Mouse (Mus musculus): Measurements from ENCODE around the gene Fth1. TPM values are rescaled to one million over a fixed set of nuclear protein-coding genes. Genes with fewer than 3 reads are reported as not detected.

Fth1 gene
- polyA plus RNA-seq, 2 experiments from 2014 or later, result 1,834 to 2,304 TPM

DNA sequence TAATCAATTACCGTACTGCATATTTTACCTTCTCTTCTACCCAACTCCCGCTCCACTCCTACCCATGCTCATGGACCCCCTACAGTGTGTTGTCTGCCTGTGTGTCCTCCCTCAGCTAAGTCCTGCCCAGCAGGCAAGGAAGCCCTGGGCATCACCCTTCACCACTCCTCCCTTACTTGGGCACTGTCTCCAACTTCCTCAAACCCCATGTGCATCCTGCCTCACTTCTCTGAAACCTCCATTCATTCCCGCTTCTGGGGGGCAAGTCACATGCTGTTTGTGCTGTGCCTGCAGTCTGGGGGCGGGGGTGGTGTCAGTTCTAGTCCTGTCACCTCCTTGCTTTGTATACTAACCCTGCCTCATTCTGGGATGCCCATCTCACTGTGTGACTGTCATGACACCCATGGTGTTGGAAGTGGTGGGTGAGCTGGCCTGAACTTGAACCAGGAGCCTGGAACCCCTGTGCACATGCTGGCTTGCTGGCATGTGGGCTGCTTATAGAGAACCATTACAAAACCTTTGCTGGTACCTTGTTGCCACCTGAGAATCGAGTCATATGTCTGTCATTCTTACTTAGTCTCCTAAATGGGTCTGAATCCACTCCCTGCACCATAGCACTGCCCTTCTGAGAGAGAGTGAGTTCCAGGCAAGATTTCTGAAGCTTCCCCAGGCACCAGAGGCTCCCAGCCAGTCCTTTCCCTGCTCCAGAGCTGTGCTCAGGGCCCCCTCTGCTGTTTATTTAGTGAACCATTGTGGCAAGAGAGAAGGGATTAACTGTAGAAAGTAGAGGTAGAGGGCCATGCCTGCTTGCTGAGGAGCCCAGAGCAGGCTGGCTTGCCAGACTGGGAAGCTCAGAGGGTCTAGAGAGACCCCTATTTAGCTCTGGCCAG, 42.3 kb downstream of the Fth1 start:
- ATAC-seq, result no peak

DNA sequence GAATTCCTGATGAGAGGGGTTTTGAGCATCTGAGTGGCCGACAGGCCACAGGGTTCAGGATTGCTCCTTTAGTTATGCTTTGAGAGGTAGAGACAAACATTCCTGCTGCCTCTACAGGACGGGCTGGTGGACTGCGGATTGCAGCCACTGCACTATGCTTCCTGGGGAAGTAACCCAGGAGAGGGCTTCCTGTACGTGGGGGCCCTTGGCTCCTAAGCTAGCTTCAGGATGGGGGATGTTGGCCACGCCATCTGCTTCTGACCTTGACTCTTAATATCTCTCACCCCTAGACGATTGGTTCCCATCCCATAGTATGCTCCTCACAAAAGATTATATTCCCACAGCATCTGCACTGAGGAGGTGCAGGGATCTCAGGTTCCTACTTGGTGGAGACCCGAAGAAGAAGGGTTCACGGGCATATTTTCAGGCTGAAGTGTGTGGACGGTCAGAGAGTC, 42.9 kb downstream of the Fth1 start:
- ATAC-seq, result no peak

DNA sequence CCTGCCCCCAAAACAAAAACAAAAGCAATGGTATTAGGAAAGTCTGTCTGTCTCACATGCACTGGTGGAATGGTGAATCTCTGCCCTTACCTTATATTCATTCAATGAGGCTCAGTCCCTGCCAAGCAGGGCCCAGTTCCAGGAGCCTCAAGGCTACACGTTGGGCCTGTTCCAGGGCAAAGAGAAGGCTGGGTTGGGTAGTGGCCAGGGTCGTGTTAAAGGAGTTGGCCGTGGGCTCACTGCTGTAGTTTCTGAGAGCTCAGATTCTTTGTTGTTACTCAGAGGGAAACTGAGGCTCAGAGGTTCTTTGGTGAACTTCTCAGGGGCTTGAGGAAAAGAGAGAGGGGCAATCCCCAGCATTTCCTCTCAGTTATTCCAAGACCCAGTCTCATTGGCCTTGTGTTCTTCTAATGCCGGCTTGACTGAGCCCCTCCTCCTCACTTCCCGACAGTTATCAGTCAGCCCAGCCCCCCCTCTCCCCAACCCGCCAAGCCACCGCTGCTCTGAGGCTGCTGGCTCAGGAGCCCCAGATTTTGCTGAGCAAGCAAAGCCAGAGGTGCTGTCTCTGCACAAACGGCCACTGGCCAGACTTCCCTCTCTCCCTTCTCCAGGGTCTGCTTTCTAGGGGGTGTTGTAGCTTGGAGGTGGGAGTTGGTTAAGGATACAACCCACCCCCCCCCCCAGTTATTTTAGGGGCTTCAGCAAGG, 44.9 kb downstream of the Fth1 start:
- ATAC-seq, result no peak

DNA sequence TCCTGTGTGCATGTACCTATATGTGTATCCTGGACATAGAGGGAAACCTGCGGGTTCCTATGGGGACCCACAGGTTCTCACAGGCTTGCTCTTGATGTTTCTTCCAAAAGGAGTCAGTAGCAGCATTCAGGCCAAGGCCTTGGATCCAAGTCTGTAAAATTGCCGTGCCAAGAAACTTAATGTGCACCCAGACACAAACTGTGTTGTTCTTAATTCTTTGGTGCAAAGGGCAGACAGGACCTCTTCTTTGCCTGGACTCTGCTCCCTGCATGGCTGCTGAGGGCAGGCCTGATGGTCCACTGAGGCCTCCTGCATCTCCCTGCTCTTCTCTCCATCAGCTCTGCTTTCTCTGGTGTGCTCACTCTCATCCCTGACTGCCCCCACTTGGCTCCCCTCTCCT, 49.3 kb downstream of the Fth1 start:
- ATAC-seq, result no peak

DNA sequence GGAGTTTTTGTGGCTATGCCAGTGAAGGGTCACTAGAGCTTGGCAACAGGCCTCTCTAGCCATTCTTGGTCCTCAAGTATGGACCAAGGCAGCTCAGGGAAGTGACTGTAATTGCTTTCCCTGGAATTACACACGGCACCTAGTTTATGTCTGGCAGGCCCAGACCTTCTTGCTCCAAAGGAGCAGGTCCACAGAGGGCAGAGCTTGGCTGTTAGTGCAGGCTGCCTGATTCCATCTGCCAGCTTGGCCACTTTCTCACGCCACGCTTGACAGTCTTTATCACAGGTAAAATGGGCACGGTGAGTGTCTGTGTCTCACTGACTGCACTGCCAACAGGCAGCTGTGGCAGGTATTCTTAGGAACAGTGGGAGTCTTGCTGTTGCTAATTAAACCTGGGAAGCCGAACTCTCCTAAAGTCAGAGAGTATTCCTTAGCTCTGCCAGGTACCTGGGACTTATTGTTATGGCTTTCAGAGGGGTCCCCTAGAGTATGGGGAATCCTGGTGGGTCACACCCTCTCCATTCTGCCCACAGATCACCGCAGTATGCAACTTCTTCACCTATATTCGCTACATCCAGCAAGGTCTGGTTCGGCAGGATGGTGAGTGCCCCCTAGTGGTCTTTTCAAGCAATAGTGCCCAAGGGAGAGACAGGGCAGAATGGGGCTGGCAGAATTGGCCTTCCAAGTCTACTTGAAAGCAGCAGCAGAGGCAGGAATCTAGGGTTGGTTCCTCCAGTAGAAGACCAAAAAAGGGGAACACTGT, 53.0 kb downstream of the Fth1 start:
- ATAC-seq, result no peak

DNA sequence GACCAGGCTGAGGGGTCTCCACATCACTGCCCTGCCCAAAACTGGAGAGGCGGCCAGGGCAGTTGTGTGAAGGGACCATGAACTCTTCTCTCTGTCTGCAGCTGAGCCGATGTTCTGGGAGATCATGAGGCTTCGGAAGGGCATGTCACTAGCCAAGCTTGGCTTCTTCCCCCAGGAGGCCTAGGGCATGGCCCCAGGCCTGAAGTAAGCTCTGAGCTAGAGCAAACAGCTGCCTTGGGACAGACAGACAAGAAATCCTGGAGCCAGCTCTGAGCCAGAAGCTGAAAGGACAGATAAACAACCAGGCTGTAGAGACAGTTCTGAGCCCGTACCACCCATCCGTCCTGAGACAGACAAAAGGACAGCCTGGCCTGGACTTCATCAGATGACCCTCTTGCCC, 54.0 kb downstream of the Fth1 start:
- ATAC-seq, result no peak

Other genes with a start within 250 kb of the Fth1 start
- gene Scgb2a2, start 133.0 kb upstream of the Fth1 start, polyA plus RNA-seq (2017; shearing (Covaris generic)), result not detected
- 10 to 100 TPM; 30.3 to 31.9 TPM for gene Incenp, start 81.0 kb upstream of the Fth1 start, polyA plus RNA-seq (2017; shearing (Covaris generic))
- not detected for gene Best1, start 21.0 kb downstream of the Fth1 start, polyA plus RNA-seq (2017; shearing (Covaris generic))
- gene Rab3il1, start 21.1 kb downstream of the Fth1 start, polyA plus RNA-seq (2017; shearing (Covaris generic)), result 1 to 10 TPM in 1 of 2 experiments, not detected in 1; 1.2 TPM
- gene Fads3, start 61.0 kb downstream of the Fth1 start, polyA plus RNA-seq (2017; shearing (Covaris generic)), result not detected
- under 1 TPM; 0.19 to 0.29 TPM for gene Fads2, start 121.1 kb downstream of the Fth1 start, polyA plus RNA-seq (2017; shearing (Covaris generic))
- 1 to 10 TPM; 6.7 to 7.2 TPM for gene Fads1, start 202.3 kb downstream of the Fth1 start, polyA plus RNA-seq (2017; shearing (Covaris generic))
- 100 to 1,000 TPM; 356 to 371 TPM for gene Tmem258, start 223.4 kb downstream of the Fth1 start, polyA plus RNA-seq (2017; shearing (Covaris generic))
- gene Fen1, start 223.6 kb downstream of the Fth1 start, polyA plus RNA-seq (2017; shearing (Covaris generic)), result 10 to 100 TPM; 51.7 to 76.7 TPM

All from activated CD4-positive, CD25-positive, alpha-beta regulatory T cell, adult 4 months (primary cell).